Mouse (Mus musculus): Measurements from ENCODE around the gene Zfp146.
"Not testable (repeated sequence)": the region's sequence is repeated elsewhere in the genome, so short reads cannot be mapped to it uniquely, and the experiment has no call there.

The Zfp146 gene

DNA sequence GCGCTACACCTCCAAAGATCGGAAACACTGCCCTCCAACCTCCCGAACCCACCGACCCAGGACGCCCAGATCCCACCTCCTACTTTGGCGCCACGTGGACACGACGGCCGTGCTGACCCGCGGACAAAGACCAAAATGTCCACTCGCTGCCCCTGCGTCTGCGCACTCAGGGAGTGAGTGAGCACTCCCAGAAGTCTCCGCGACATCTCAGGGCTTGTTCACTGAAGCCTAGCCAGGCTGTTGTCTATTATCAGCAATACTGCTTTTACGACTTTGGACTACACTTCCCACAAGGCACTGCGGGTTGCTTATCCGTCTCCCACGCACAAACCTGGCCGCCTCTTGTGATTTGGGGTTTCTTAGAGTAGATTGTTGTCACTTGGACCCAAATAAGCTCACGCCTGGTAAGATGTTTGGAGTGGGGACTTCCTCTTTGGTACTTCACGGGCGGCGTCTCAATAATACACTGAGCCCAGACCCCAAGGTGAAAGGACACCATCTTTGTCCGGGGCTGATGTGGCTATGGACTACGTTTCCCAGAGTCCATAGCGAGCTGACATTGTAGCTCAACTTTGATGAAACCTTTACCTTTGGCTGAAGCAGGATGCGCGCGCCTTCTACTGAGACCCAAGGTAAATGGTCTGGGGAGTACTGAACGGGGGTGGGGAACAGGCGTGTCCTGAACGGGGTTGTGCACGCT is at the start of gene Zfp146:
TSS of gene Zfp146 (minus strand) at position 168 of the 700 bp plus-strand sequence.
- peak; percentile 97 for DNase-seq

DNA sequence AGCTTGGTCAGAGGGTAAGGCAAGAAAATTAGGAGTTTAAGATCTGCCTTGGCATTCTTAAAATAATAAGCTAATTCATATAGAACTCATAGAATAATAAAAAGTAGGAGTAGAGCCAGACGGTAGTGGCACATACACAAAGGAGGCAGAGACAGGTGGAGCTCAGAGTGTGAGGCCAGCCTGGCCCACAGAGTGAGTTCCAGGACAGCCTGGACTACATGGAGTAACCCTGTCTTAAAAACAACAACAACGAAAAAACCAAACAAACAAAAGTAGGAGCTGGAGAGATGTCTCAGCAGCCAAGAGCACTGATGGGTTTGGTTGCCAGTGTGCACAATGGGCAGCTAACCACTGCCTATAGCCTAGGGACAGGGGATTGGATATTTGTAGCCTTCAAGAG is 47.7 kb upstream of the Zfp146 start:
- DNase-seq: no peak

DNA sequence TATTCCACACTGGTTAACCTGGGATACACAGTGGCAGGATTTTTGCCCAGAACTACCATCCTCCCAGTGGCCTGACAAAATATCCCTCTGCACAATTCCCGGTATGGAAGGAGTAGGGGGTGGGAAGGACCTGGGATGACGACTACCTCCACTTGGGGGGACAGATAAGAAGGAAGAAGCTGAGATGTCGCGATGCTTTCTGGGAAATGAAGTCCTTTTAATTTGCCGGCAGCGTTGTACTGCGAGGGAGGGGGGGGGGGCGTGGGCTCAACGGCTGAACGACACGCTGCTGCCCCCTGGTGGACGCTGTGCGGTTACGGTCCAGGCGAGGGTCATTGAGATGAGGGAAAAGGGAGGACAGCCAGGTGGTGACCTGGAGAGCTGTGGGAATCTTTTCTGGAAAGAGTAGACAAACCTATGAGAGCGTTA is 47.2 kb upstream of the Zfp146 start:
- DNase-seq: peak; percentile 80

DNA sequence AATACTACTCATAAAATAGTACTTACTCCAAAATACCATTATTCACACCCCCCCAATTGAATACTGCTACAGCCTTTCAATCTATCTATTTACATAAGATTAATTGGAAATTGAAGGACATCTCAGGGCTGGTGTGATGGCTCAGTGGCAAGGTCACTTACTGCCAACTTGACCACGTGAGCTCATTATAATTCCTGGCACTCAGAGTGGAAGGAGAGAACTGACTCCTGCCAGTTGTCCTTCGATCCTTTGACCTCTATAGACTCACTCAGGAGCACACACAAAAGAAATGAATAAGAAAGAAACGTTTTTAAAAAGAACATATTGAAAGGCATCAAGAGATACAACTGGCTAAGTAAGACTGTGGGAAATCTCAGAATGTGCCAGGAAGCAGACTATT is 46.3 kb upstream of the Zfp146 start:
- DNase-seq: no peak

DNA sequence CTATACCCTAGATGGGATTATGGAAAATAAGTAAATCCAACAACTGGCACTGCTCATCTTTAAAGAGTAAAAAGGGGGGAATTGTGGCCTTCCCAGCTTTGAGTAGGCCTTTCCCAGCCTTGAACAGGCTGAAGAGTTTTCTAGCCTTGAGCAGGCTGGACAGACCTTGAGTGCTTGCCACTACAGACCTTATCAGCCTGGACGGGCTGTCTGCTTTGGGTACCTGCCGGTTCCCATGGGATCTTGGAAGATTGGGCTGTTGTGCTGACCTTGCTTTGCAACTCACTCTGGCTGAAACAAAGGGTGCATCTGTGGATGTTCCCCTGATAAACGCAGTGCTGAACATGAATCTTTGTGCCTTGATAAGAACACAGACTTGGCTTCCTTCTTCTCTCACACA is 44.3 kb upstream of the Zfp146 start:
- no peak for DNase-seq

DNA sequence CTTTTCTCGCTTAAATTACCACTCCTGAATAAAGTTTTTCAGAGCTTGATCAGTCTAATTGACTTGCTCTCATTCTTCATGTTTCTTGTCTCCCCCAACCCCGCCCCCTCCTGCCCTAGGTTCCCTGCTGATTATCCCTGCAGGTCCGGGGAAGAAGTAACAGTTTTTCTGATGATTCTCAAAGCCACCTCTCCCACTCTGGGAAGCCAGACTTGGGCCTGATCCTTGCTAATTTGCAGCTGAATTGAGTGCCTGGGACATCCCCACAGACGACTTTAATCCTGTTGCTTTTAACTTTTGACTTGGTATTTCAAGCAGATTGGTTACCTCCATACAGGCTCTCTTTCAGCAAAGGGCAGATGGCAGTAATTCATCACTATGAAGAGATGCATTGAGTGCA is 41.5 kb upstream of the Zfp146 start:
- no peak for DNase-seq

DNA sequence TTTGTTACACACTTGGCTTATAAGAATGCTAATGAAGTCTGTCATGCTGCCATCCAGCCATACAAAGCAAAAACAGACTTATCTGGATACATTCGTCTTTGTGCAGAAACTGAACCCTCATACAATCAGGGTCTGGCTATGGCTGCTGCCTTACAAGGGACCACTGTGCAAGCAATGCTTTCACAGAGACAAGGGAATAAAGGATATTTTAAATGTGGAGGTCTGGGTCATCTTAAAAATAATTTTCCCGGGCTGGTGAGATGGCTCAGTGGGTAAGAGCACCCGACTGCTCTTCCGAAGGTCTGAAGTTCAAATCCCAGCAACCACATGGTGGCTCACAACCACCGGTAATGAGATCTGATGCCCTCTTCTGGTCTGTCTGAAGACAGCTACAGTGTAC is 36.8 kb upstream of the Zfp146 start:
- DNase-seq: not testable (repeated sequence)

DNA sequence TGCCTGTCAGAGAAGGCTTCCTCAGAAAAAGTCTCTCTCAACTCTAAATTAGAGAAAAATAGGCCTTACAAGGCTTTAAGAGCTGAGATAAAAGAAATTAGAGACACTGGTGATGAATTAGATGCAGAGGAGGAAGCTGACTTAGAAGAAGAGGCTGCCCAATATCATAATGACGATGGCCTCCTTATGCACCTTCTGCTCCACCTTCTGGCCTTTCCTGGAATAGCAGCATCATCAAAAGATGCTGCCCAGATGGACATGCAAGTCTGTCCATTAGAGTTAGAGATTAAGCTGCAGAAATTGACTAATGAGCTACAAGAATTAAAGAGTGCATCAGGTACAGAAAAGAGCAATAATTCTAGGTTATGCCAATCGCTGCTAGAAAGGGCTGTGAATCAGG is 35.8 kb upstream of the Zfp146 start:
- DNase-seq: peak; percentile 81

DNA sequence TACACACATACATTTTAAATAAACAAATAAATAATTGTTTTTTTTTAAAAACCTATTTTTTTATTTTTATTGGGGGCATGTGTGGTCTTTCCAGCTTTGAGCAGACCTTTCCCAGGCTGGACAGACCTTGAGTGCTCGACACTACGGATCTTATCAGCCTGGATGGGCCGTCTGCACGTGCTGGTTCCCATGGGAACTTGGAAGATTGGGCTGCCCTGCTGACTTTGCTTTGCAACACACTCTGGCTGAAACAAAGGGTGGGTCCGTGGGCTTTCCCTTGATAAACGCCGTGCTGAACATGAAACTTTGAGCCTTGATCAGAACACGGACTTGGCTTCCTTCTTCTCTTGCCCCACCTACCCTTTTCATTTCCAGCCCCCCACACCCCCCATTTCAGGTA is 34.8 kb upstream of the Zfp146 start:
- DNase-seq: no peak

DNA sequence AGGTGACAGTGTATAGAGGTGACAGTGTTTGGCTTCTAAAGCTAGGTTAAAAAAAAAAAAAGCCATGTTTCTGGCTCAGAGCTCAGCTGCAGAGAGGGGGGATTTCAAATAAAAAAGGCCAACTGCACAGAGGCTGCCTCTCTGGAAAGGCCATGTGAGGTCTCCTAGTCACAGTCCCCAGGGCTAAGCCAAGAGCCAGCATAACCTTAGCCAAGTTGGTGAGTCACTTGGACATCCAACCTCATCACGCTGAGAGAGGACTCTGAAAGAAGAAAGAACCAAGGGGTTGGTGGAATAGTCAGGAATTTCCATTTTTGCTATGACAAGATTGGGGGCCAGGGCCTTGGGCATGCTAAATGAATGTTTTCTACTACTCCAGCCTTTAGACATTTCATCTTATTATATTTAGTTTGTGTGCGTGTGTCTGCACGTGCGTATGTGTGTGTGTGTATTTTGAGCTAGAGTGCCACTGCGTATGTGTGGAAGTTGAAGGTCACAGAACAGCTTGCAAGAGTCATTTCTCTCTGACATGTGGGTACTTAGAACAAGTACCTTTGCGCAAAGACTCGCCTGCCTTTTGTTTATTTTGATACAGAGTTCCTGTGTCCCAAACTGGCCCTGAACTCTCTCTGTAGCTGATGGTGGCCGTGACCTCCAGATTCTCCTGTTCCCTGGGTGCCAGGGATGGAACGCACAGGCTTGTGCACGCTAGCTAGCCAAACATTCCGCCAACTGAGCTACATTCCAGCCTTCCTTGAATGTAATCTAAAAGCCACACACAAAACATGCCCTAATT is 33.5 kb upstream of the Zfp146 start:
- DNase-seq: peak; percentile 58

DNA sequence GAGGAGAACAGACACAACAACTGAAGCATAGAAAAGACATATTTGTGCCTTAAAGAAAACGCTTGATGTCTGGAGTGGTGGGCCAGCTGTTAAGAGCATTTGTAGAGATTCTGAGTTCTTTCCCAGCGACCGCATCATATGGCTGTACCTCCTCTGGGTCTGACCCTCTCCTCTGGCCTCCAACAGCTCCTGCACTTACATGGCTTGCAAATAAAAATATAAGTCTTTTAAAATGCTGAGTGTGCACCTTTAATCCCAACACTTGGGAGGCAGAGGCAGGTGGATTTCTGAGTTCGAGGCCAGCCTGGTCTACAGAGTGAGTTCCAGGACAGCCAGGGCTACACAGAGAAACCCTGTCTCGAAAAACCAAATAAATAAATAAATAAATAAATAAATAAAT is 31.1 kb upstream of the Zfp146 start:
- not testable (repeated sequence) for DNase-seq

DNA sequence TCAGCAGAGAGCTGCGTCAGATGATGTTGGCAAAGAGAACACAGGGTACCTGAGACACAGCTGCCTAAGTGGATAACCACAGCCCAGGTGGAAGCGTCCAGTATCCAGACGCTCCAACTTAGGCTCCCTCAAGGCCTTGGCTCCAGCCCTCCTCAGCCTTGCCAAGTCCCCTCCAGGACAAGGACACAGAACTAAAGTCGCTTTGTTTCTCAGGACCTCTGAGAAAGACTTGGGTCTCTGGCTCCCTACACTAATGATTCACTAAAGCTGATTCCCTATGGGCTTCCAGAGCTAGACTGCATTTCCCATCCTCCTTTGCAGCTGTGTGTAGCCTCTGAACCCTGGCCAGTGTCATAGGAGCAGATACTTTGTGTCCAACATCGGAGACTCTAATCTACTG is 30.6 kb upstream of the Zfp146 start:
- DNase-seq: no peak

DNA sequence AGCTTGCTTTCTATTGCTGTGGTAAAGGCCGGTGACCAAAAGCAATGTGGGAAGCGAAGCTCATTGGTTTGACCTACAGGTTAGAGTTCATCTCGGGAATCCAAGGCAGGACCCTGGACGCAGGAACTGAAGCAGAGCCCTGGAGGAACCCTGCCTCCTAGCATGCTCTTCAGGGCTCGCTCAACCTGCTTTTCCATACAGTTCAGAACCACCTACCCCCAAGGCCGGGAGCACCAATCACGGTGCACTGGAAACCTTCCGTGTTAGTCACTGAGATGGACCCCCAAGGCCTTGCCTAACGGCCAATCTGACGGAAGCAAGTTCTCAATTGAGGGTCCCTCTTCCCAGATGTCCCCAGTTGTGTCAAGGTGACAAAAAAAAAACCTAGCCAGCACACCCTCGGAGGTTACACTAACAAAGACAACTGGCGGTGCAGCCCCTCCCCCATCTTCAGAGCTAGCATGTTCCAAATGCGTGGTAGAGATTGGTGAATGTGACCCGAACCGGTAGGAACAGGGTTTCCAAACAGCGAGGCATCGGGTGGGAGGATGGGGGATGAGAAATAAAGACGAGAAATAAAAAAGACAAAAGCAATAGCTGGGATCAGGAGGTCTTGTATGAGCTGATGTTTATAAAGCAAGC is 30.1 kb upstream of the Zfp146 start:
- DNase-seq: no peak

DNA sequence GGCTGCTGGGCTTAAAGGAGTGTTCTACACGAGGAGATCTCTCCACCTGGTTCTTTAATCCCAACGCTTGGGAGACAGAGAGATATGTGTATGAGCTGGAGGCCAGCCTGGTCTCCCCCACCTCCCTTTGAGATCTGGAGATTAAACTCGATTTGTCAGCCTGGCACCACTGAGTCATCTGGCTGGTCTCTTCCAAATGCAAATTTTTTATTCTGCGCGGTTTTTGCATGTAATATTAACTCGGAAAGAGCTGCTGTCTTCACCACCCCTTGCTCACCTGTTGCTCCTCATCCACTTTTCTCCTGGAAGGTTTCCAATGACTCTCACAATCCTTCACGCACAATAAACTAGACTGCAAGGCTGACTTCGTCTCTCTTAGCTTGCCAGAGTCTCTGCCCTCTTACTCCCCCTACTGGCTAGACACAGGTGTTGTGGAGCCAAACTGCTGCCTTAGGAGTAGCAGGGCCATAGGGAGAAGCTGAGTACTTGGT is 29.0 kb upstream of the Zfp146 start, which contains the start of gene Capns1:
TSS of gene Capns1 (minus strand) at position 331 of the 491 bp plus-strand sequence.
- DNase-seq: peak; percentile 83

DNA sequence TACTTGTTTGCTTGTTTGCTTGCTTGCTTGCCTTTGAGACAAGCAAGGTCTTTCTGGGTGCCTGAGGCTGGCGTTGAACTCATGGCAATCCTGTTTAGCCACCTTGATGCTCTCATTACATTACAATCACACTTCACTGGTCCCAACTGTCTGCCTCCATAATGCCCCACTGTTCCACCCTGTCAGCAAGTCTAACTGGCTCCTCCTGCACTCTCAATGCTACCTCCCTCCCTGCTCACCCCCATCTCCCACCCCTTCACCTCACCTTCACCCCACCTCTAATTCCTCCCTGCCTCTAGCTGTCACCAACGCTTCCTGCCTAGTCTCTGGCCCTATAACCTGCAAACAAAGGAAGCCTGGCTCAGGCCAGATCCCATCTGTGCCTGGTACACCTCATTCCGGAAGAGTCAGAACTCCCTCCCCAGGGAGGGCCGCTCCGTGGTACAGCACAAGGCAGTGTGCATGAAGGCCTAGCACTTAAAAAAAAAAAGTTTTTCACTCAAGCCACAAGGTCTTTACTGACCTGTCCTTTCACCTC is 28.1 kb upstream of the Zfp146 start:
- no peak for DNase-seq

DNA sequence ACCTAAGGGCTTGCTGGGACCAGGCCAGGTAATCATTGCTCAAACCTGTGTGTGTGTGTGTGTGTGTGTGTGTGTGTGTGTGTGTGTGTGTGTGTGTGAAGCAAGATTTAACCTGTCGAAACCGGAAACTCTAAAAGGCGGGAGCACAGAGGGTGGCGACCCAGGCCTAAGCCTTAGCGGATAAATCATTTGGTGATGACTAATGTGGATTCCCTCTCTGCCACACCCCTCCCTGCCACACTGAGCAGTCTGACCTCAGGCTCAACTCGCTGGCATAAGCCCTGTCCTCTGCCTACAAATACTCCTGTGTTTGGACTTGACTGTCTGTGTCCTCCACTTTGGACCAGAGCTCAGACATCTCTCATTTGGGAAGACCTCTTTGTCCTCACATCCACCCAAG is 26.6 kb upstream of the Zfp146 start:
- no peak for DNase-seq

DNA sequence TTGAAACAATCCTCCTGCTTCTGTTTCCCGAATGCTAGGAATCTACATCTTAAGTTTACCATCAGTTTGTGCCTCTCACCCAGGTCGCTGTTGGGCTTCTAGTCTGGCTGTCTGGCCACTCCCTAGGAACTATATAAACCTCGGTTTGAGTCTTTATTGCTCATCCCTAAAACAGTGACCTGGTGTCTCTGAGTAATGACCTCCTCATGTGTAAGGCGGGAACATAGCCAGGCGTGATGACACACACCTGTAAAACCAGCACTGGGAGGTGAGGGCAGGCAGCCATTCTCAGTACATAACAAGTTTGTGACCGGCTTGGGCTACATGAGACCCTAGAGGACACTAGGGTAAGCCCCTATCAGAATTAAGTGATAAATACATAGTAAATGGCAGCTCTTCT is 25.9 kb upstream of the Zfp146 start:
- no peak for DNase-seq

DNA sequence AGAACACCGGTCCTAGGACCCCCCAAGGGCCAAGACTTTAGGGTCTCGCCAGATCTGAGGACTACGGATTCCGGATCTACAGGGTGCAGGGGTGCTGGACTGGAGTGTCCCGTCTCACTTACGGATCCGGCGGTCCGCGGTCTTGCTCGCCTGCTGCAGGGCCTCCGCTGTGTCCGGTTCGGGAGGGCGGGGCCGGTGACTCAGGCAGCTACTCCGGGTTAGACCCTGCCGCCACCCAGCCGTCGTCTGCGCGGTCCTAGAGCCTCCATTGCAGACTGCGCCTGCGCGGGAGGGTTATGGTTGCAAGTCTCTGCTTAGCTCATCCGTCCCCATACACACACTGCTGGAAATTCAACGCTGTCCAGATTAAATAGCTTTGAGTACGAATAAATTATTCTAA is 25.3 kb upstream of the Zfp146 start:
- DNase-seq: peak; percentile 98

DNA sequence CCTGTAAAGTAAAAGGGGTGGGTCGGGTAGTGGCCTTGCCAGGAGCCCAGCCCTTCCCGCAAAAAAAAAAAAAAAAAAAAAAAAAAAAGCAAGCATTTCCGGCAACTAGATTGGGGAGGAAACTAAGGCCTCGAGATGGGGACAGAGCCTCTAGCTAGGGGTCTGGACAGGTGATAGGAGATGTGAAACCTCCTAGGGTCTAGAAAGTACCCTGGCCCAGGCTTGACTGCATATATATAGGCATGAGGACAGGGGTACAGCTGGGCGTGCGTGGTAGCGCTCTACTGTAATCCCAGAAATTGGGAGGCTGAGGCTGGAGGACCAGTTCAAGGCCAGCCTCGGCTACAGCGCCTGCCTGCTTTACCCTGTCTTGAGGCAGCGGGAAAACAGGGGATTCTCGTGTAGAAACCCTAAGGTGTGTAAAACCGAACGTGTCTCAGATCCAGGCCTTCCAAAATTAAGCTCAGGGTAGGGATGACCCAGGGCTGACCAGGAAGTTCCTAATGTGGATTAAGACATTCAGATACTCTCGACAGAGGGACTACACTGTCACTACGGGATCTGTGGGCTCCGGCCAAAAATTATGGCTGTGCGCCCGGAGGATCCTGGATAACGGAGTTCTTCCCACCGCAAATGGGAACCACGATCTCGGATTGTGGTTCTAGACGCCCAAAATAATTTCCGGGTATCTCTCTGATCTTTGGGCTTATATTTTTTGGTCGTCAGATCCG is 24.7 kb upstream of the Zfp146 start:
- peak; percentile 62 for DNase-seq

DNA sequence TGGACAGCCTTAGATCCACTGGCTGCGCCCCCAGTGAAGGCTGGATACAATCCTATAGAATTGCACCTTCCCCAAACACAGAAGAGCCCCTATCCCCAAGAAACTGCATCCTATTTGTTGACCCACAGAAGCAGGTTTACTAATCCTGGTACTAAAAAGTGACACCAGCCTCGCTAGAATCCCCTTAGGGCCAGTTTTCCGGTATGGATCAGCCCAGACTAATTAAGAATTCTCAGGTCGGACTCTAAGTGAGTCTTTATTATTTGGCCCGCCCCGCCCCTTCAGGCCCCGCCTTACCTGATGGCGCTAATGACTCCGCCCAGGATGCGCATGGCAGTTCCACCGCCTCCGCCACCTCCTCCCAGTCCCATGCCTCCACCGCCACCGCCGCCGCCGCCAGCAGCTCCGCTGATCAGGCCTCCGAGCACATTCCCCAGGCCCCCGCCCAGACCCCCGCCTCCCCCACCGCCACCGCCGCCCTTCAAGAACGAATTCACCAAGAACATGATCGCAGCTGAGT is 24.1 kb upstream of the Zfp146 start:
- peak; percentile 87 for DNase-seq

DNA sequence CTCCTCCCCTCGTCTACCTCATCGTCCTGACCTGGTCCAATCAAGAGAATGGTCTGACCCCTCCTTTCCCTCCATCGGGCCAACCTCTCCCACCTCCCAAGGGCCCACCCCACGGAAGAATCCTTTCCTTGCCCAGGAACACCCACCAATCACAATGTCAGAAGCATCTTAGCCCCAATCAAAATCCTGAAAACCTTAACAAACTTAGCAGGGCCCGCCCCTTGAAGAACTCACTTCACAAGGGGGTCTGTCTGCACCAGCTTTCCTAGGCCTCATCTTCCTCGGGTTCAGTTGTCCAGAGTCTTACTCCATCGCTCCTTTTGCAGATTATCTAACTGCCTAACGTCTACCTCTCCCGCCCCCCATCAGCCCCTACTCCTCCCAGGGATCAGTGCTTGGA is 23.5 kb upstream of the Zfp146 start:
- no peak for DNase-seq

DNA sequence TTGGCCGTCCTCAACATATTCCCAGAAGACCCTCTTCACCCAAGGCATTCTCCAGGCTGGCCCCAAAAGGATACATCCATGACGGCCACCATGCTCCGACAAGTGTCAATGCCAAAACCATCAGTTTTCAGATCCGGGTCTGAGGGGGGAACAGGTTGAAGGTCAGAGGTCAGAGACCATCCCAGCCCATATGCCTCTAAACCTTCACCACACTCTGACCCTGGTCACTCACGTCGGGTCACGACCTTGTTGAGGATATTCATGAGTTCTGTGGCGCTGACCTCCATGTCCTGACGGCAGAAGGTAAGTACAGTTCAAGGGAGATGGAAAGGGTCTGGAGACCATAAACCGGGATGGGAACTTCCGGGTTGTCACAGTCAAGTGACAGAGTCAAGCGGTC is 22.5 kb upstream of the Zfp146 start:
- DNase-seq: no peak

DNA sequence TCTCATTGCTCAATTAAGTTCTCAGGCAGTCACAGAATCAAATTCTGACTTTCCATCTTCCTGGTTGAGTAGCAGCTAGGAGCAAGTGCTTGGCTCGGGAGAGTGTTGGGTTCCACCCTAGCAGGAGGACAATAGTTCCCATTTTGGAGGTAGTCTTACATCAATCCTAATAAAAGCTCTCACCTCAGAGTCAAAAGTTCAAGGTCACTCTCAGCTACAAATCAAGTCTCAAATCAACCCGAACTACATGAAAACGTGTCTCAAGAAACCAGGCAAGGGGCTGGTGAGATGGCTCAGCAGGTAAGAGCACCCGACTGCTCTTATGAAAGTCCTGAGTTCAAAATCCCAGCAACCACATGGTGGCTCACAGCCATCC is 19.6 kb upstream of the Zfp146 start:
- DNase-seq: no peak

All from lung, postnatal 10 days (tissue).